Mouse (Mus musculus) heart, adult 2 months (tissue): ENCODE measurements at regions not wholly inside any gene's neighbourhood (a gene's known extent, or its start where the extent isn't known, plus 50 kb on each side); places are given as distances from the start of the nearest gene placed in this dataset.

Source experiments
- DNase-seq, 2 experiments: peaks; one replicate each; pipeline ENCODE4 v3.0.0; 2021
- H3K27ac ChIP-seq: fragments of 200-600 bp; 2 replicates; pipeline ENCODE4 v1.8.1; 2022
- H3K27me3 ChIP-seq: fragments of 200-500 bp; 2 replicates; pipeline ENCODE4 v1.6.1; 2012; ENCODE audit warnings: mild to moderate bottlenecking, low read length, inconsistent platforms, mixed read lengths; ENCODE audit not compliant: control insufficient read depth, insufficient read depth
- H3K36me3 ChIP-seq: fragments of 200-500 bp; 2 replicates; pipeline ENCODE4 v1.6.1; 2012; ENCODE audit warnings: low read length, inconsistent platforms; ENCODE audit not compliant: control insufficient read depth, insufficient read depth
- H3K4me1 ChIP-seq: fragments of 200-500 bp; 2 replicates; pipeline ENCODE4 v1.6.1; 2011; ENCODE audit warnings: low read length; ENCODE audit not compliant: control insufficient read depth, insufficient read depth
- H3K4me3 ChIP-seq: fragments of 200-600 bp; 2 replicates; pipeline ENCODE4 v1.8.1; 2022
- H3K79me2 ChIP-seq: fragments of 200-500 bp; replicated peaks from 2 replicates; pipeline ENCODE4 v1.6.1; 2012; ENCODE audit warnings: mild to moderate bottlenecking, inconsistent platforms, low read length, moderate library complexity, mixed read lengths; ENCODE audit not compliant: control insufficient read depth, insufficient read depth
- H3K9ac ChIP-seq: fragments of 200-500 bp; 2 replicates; pipeline ENCODE4 v1.6.1; 2012; ENCODE audit warnings: low read depth, mild to moderate bottlenecking, control low read depth, inconsistent platforms, low read length, mixed read lengths
- CTCF ChIP-seq: fragments of 200-600 bp; IDR thresholded peaks from 2 replicates; pipeline ENCODE4 v1.8.1; 2022; ENCODE audit warnings: antibody characterized with exemption, mild to moderate bottlenecking, moderate library complexity
- EP300 ChIP-seq: fragments of 200-500 bp; IDR thresholded peaks from 2 replicates; pipeline ENCODE4 v1.6.1; 2011; ENCODE audit warnings: low read depth, low read length, control low read depth; ENCODE audit not compliant: insufficient read depth
- POLR2A ChIP-seq: fragments of 200-500 bp; IDR thresholded peaks from 2 replicates; pipeline ENCODE4 v1.6.1; 2011; ENCODE audit warnings: mild to moderate bottlenecking, low read depth, low read length, control low read depth; ENCODE audit not compliant: insufficient read depth
- WGBS: fragments of 180-500 bp; shearing (Covaris S2); methylation state at CpG from one replicate; pipeline ENCODE4 v1.1.7; 2018; 5-methylcytosine and 5-hydroxymethylcytosine counted together
- intact Hi-C: fragments of 180-260 bp; cut with DNase I; formaldehyde crosslinking; loops from one replicate; pipeline ENCODE4 v1.15.1; 2025

GRCm38 (mm10) chr19:26093844-26094243, 421.6 kb downstream of the Dmrt2 start:
- Histone ChIP-seq H3K4me3 (no peak overlapping the region), H3K9ac (no peak overlapping the region), H3K4me1 (no peaks in the 10 kb centered on the region), H3K36me3 (no peaks in the 10 kb centered on the region), H3K27ac (no peak overlapping the region), H3K79me2 (no peaks in the 10 kb centered on the region), H3K27me3 (no peaks in the 10 kb centered on the region)
- intact Hi-C loops: no loop called here
- WGBS: 76% methylated on average over 1 of the region's 1 CpGs
- TF ChIP-seq POLR2A: no peak
- TF ChIP-seq CTCF: no peak
- no peak for TF ChIP-seq EP300
- no peak for DNase-seq

DNA sequence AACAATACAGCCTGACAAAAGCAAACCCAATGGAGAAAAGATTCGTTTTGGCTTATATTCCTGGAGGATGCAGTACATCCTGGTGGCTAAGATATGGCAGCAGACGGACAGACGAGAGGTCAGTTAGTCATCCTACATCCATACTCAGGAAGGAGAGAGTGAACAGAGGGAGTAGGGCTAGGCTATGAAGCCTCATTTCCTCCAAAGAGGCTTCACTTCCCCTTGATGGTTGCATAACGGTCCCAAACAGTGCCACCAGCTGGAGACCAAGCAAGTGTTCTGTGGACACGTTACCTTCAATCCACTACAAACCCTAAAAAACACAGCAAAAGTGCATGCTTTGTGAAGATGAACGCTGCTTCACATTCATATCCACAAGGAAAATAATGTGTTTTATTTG, 442.1 kb downstream of the Dmrt2 start:
- Histone ChIP-seq H3K27ac (no peak overlapping the region), H3K79me2 (no peaks in the 10 kb centered on the region), H3K4me3 (no peak overlapping the region), H3K36me3 (no peaks in the 10 kb centered on the region), H3K27me3 (no peaks in the 10 kb centered on the region), H3K4me1 (no peaks in the 10 kb centered on the region), H3K9ac (no peak overlapping the region)
- intact Hi-C loops: no loop called here
- WGBS: 61% methylated on average over 6 of the region's 6 CpGs
- TF ChIP-seq EP300 (no peak), CTCF (no peak), POLR2A (no peak)
- DNase-seq: no peak

DNA sequence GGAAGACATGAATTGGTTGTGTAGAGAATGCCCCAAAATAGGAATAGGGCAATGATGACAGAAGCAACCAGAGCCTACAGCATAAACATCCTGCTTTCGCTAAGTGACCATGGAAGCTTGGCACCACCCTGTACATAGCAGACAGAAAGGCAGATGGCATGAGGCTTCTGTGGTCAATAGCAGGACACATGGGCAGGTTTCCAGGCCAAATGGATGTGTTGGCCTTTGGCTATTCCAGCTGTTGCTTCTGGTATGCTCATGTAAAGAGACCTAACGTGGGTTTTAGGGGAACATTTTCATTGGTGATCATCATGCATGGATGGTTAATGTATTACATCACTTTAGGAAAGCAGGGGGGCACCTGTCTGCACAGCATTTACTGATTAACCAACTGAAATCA, 456.2 kb downstream of the Dmrt2 start:
- TF ChIP-seq EP300 (no peak), POLR2A (no peak), CTCF (no peak)
- intact Hi-C loops: no loop called here
- no peak for DNase-seq
- Histone ChIP-seq H3K79me2 (no peaks in the 10 kb centered on the region), H3K9ac (no peak overlapping the region), H3K27ac (no peak overlapping the region), H3K36me3 (no peaks in the 10 kb centered on the region), H3K4me1 (no peaks in the 10 kb centered on the region), H3K4me3 (no peak overlapping the region), H3K27me3 (no peaks in the 10 kb centered on the region)
- 55% methylated on average over 2 of the region's 2 CpGs for WGBS

DNA sequence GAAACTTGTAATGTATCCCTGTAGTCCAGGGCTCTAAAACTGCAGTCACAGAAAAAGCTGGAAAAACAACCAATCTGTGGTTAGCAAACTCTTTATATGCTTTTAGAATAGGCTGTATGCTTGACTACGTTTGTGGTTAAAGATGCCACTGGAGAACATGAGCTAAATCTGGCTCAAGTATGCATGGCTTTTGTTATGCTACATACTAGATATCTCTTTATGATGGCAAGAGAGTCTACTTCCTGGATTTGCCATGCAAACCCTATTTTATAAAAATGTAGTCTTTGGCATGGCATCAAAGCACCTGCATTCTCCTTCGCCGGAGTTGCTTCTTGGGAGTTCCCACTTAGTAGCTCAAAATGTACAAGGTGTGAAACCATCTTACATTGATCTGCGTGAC, 462.2 kb downstream of the Dmrt2 start:
- Histone ChIP-seq H3K4me1 (no peaks in the 10 kb centered on the region), H3K79me2 (no peaks in the 10 kb centered on the region), H3K4me3 (no peak overlapping the region), H3K9ac (no peak overlapping the region), H3K27me3 (no peaks in the 10 kb centered on the region), H3K36me3 (no peaks in the 10 kb centered on the region), H3K27ac (no peak overlapping the region)
- WGBS: 78% methylated on average over 4 of the region's 4 CpGs
- intact Hi-C loops: no loop called here
- no peak for DNase-seq
- TF ChIP-seq CTCF (no peak), POLR2A (no peak), EP300 (no peak)

- no peak for DNase-seq
- TF ChIP-seq EP300 (no peak), POLR2A (no peak), CTCF (no peak)
- no peak overlapping the region for H3K9ac ChIP-seq
- 0 out of 2 replicates have a peak, but pooled peaks cover 1% of the 10 kb centered on the region for H3K27me3 ChIP-seq
- intact Hi-C loops: no loop called here
- no peaks in the 10 kb centered on the region for H3K36me3 ChIP-seq
- no peaks in the 10 kb centered on the region for H3K4me1 ChIP-seq
- no peak overlapping the region for H3K4me3 ChIP-seq
- H3K79me2 ChIP-seq: no peaks in the 10 kb centered on the region
- no peak overlapping the region for H3K27ac ChIP-seq
- WGBS: 66% methylated on average over 2 of the region's 2 CpGs
Observed at GRCm38 (mm10) chr19:26135398-26136104, 463.3 kb downstream of the Dmrt2 start.

- WGBS: 65% methylated on average over 2 of the region's 2 CpGs
- 0 out of 2 replicates have a peak, but pooled peaks cover 1% of the 10 kb centered on the region for H3K27me3 ChIP-seq
- TF ChIP-seq POLR2A: no peak
- no peak for TF ChIP-seq CTCF
- TF ChIP-seq EP300: no peak
- H3K9ac ChIP-seq: no peak overlapping the region
- intact Hi-C loops: no loop called here
- DNase-seq: no peak
- no peaks in the 10 kb centered on the region for H3K36me3 ChIP-seq
- no peaks in the 10 kb centered on the region for H3K79me2 ChIP-seq
- H3K27ac ChIP-seq: no peak overlapping the region
- no peak overlapping the region for H3K4me3 ChIP-seq
- H3K4me1 ChIP-seq: no peaks in the 10 kb centered on the region
Observed at GRCm38 (mm10) chr19:26140647-26141046, 464.2 kb upstream of the Smarca2 start.
